ENCODE assay signal across 12 mouse cellular contexts in the genomic region with DNA sequence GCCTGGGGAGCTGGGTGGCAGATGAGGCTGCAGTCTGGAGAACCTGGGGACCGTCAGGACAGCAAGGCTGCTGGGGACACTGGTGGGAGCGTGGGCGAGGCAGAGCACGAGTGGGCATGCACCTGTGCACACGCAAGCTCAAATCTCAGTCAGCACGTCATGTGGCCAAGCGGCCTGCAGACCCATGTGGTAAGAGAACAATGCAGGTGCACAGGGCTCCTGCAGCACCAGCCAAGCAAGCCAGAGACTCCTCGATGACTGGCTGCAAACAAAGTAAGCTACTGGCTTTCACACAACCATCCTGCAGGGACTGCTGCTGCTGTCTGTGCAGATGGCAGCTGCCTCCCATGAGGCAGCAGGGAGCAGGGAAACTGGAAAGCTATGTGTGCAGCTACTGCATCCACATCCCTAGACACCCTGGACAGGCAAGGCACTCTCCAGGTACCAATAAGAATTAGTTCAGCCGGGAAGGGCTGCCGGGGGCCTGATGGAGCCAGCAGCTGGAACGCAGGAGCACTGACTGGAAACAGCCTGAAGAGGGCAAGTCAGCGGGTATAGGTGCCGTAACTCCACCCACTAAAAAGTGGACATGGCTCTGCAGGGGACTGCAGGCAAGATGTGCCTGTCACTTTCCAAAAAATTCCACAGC. TPM values are rescaled to one million over a fixed set of nuclear protein-coding genes. Genes with fewer than 3 reads are reported as not detected.
DNase-seq lines count a peak whose midpoint lies in the region; ATAC-seq and TF ChIP-seq lines count a peak whose summit lies in the region.
"Had no signal": no experiment of that assay in that cellular context is flagged by ENCODE, and none has a peak within 500 bp of the region (broad histone marks: within the 10 kb centered on the region; RNA-seq: fewer than 3 reads in every experiment).

No protein-coding gene starts in this region.

- peaks cover 62% of the 10 kb centered on the region for H3K36me3 ChIP-seq in heart, embryonic 13.5 days
- H3K36me3 ChIP-seq in neural tube, embryonic 13.5 days: peaks cover 42% of the 10 kb centered on the region
- H3K36me3 ChIP-seq in hindbrain, embryonic 13.5 days: peaks cover 43% of the 10 kb centered on the region
- no peaks in the 10 kb centered on the region; the same call in 1 of the 2 replicates for H3K36me3 ChIP-seq in kidney, adult 2 months (ENCODE audit: control insufficient read depth, insufficient read depth, low read length)

- H3K27me3 ChIP-seq in heart, embryonic 13.5 days (replicated peaks): peaks cover 5% of the 10 kb centered on the region
- H3K27me3 ChIP-seq in neural tube, embryonic 13.5 days: peaks cover 8% of the 10 kb centered on the region
- H3K27me3 ChIP-seq in hindbrain, embryonic 13.5 days: peaks cover 11% of the 10 kb centered on the region
- no peaks in the 10 kb centered on the region for H3K27me3 ChIP-seq in kidney, adult 2 months (replicated peaks; ENCODE audit: control insufficient read depth, insufficient read depth, low read length)

- intact Hi-C loops in heart, postnatal 10 days (cut with DNase I): no loop called here

- TF ChIP-seq CTCF in kidney, adult 2 months (conservative IDR thresholded peaks at IDR 0.05; ENCODE audit: insufficient read depth, insufficient read length, low read depth, low read length): no peak

- TF ChIP-seq POLR2A in kidney, adult 2 months (IDR thresholded peaks at IDR 0.05; ENCODE audit: low read depth, low read length): no peak

- H3K27ac ChIP-seq in heart, embryonic 13.5 days (replicated peaks): peak overlapping the region; percentile 60
- peak overlapping the region; percentile 23; the same call in 1 of the 2 replicates for H3K27ac ChIP-seq in neural tube, embryonic 13.5 days (replicated peaks)
- H3K27ac ChIP-seq in hindbrain, embryonic 13.5 days: peak overlapping the region; percentile 60
- H3K27ac ChIP-seq in kidney, adult 2 months (ENCODE audit: insufficient read depth, low read depth, low read length): no peak overlapping the region

- peaks cover 52% of the 10 kb centered on the region for H3K4me1 ChIP-seq in heart, embryonic 13.5 days
- H3K4me1 ChIP-seq in neural tube, embryonic 13.5 days (replicated peaks): peaks cover 10% of the 10 kb centered on the region; the same call in 1 of the 2 replicates
- peaks cover 23% of the 10 kb centered on the region for H3K4me1 ChIP-seq in hindbrain, embryonic 13.5 days (replicated peaks)
- no peaks in the 10 kb centered on the region for H3K4me1 ChIP-seq in kidney, adult 2 months (ENCODE audit: control insufficient read depth, insufficient read depth, low read length)

- 0 out of 2 replicates have a peak overlapping the region, but pooled peaks have one; percentile 44 for H3K9ac ChIP-seq in heart, embryonic 13.5 days
- H3K9ac ChIP-seq in neural tube, embryonic 13.5 days: peak overlapping the region; percentile 53
- H3K9ac ChIP-seq in hindbrain, embryonic 13.5 days: peak overlapping the region; percentile 61

- no peak for ATAC-seq in cerebellum, adult (ENCODE audit: insufficient number of reproducible peaks, low FRiP score, low TSS enrichment)
- 0 out of 2 replicates have a peak, but pooled peaks have one; percentile 6 for ATAC-seq in heart, embryonic 13.5 days (ENCODE audit: extremely low read depth, insufficient number of reproducible peaks, low FRiP score, low TSS enrichment)
- ATAC-seq in neural tube, embryonic 13.5 days (ENCODE audit: low read depth): 0 out of 2 replicates have a peak, but pooled peaks have one; percentile 10
- ATAC-seq in hindbrain, embryonic 13.5 days (ENCODE audit: low FRiP score): no peak

- no peak overlapping the region for H3K4me2 ChIP-seq in heart, embryonic 13.5 days
- H3K4me2 ChIP-seq in neural tube, embryonic 13.5 days: no peak overlapping the region
- no peak overlapping the region for H3K4me2 ChIP-seq in hindbrain, embryonic 13.5 days

- DNase-seq in cerebellum, postnatal 10 days: peak; percentile 9 to 12
- DNase-seq in heart, postnatal 10 days: no peak
- DNase-seq in neural tube, embryonic 10.5 days (ENCODE audit: extremely low spot score, low spot score): no peak
- DNase-seq in kidney, adult 2 months: no peak
- DNase-seq: cerebellum, adult 11 months; layer of hippocampus, adult 9-11 months had no signal

- H3K9me3 ChIP-seq in heart, embryonic 13.5 days: no peaks in the 10 kb centered on the region
- no peaks in the 10 kb centered on the region for H3K9me3 ChIP-seq in neural tube, embryonic 13.5 days
- H3K9me3 ChIP-seq in hindbrain, embryonic 13.5 days: no peaks in the 10 kb centered on the region

- H3K4me3 ChIP-seq in heart, embryonic 13.5 days: no peak overlapping the region
- no peak overlapping the region for H3K4me3 ChIP-seq in neural tube, embryonic 13.5 days
- no peak overlapping the region for H3K4me3 ChIP-seq in hindbrain, embryonic 13.5 days
- H3K4me3 ChIP-seq in kidney, adult 2 months (ENCODE audit: insufficient read depth, low read depth, low read length): no peak overlapping the region

- WGBS in heart, embryonic 13.5 days: 42% methylated on average over 13 of the region's 13 CpGs
- WGBS in neural tube, embryonic 13.5 days: 66% methylated on average over 13 of the region's 13 CpGs
- WGBS in hindbrain, embryonic 13.5 days: 64% methylated on average over 13 of the region's 13 CpGs
- WGBS in kidney, adult 2 months: 58% methylated on average over 13 of the region's 13 CpGs

RNA-seq across cellular contexts. Expression of a gene that starts 9.3 kb away (rescaled TPM):
- 88.2 and 93.2 TPM in 2 replicates for polyA plus RNA-seq in heart, embryonic 13.5 days (2015; fragmentation: Nextera tagmentation; extraction: Ambion mirVana)
- total RNA-seq in heart, postnatal 10 days (2021): 100 to 1,000 TPM; 101 to 102 TPM
- 139 TPM in 2 replicates for polyA plus RNA-seq in neural tube, embryonic 13.5 days (2015; fragmentation: Nextera tagmentation; extraction: Ambion mirVana)
- polyA plus RNA-seq in hindbrain, embryonic 13.5 days (2015; fragmentation: Nextera tagmentation; extraction: Ambion mirVana): 121 and 126 TPM in 2 replicates
- polyA plus RNA-seq in kidney, adult 2 months (2012; rRNA removed): 298 and 346 TPM in 2 replicates

RNA-seq across cellular contexts. Expression of a gene that starts 9.3 kb away (rescaled TPM):
- 8.5 and 9.1 TPM in 2 replicates for polyA plus RNA-seq in heart, embryonic 13.5 days (2015; fragmentation: Nextera tagmentation; extraction: Ambion mirVana)
- 1 to 10 TPM; 5.1 to 6.0 TPM for total RNA-seq in heart, postnatal 10 days (2021)
- 23.0 and 29.8 TPM in 2 replicates for polyA plus RNA-seq in neural tube, embryonic 13.5 days (2015; fragmentation: Nextera tagmentation; extraction: Ambion mirVana)
- polyA plus RNA-seq in hindbrain, embryonic 13.5 days (2015; fragmentation: Nextera tagmentation; extraction: Ambion mirVana): 32.2 and 37.4 TPM in 2 replicates
- 12.2 and 18.6 TPM in 2 replicates for polyA plus RNA-seq in kidney, adult 2 months (2012; rRNA removed)

RNA-seq across cellular contexts. Expression of a gene that starts 19.3 kb away (rescaled TPM):
- polyA plus RNA-seq in heart, embryonic 13.5 days (2015; fragmentation: Nextera tagmentation; extraction: Ambion mirVana): 138 and 158 TPM in 2 replicates
- 10 to 100 TPM; 70.3 to 79.0 TPM for total RNA-seq in heart, postnatal 10 days (2021)
- 49.9 and 54.3 TPM in 2 replicates for polyA plus RNA-seq in neural tube, embryonic 13.5 days (2015; fragmentation: Nextera tagmentation; extraction: Ambion mirVana)
- polyA plus RNA-seq in hindbrain, embryonic 13.5 days (2015; fragmentation: Nextera tagmentation; extraction: Ambion mirVana): 45.8 and 46.2 TPM in 2 replicates
- polyA plus RNA-seq in kidney, adult 2 months (2012; rRNA removed): 92.8 and 129 TPM in 2 replicates

RNA-seq across cellular contexts. Expression of a gene that starts 21.9 kb away (rescaled TPM):
- 0.70 and 1.4 TPM in 2 replicates for polyA plus RNA-seq in heart, embryonic 13.5 days (2015; fragmentation: Nextera tagmentation; extraction: Ambion mirVana)
- total RNA-seq in heart, postnatal 10 days (2021): under 1 TPM; 0.79 to 0.93 TPM
- 1.6 and 2.9 TPM in 2 replicates for polyA plus RNA-seq in neural tube, embryonic 13.5 days (2015; fragmentation: Nextera tagmentation; extraction: Ambion mirVana)
- polyA plus RNA-seq in hindbrain, embryonic 13.5 days (2015; fragmentation: Nextera tagmentation; extraction: Ambion mirVana): 5.6 and 6.5 TPM in 2 replicates
- polyA plus RNA-seq in kidney, adult 2 months (2012; rRNA removed): 224 and 293 TPM in 2 replicates
- total RNA-seq: adrenal gland, adult 18-20 months had no signal
- polyA plus RNA-seq: intestine, embryonic 14.5 days had no signal

RNA-seq across cellular contexts. Expression of a gene that starts 37.4 kb away (rescaled TPM):
- 2.2 and 2.4 TPM in 2 replicates for polyA plus RNA-seq in heart, embryonic 13.5 days (2015; fragmentation: Nextera tagmentation; extraction: Ambion mirVana)
- total RNA-seq in heart, postnatal 10 days (2021): 10 to 100 TPM; 16.3 to 22.2 TPM
- 0.08 and 0.22 TPM in 2 replicates for polyA plus RNA-seq in neural tube, embryonic 13.5 days (2015; fragmentation: Nextera tagmentation; extraction: Ambion mirVana)
- 0.08 and 0.18 TPM in 2 replicates for polyA plus RNA-seq in hindbrain, embryonic 13.5 days (2015; fragmentation: Nextera tagmentation; extraction: Ambion mirVana)
- polyA plus RNA-seq in kidney, adult 2 months (2012; rRNA removed): 0.12 and 6.4 TPM in 2 replicates

Comparison
In these comparisons a context has a peak if more than half of its experiments do, and no peak if none do; other contexts are left out.
1. DNase-seq: peak in cerebellum, postnatal 10 days (2 of 2); none in heart, postnatal 10 days (0 of 2), neural tube, embryonic 10.5 days (single experiment) and kidney, adult 2 months (single experiment).
2. ATAC-seq: peak in heart, embryonic 13.5 days (single experiment) and neural tube, embryonic 13.5 days (single experiment); none in cerebellum, adult (single experiment) and hindbrain, embryonic 13.5 days (single experiment).
3. Peak in every context shown above with its lines, with median percentiles within 50 percentile points of each other: H3K9ac ChIP-seq.